8 mouse cellular contexts compared by ENCODE assay signal in genomic region chr9:124423552-124424291, GRCm38 (mm10). TPM values are rescaled to one million over a fixed set of nuclear protein-coding genes. Genes with fewer than 3 reads are reported as not detected.
DNase-seq lines count a peak whose midpoint lies in the region; ATAC-seq lines count a peak whose summit lies in the region.

No protein-coding gene starts in this region.

- H3K4me3 ChIP-seq in hindbrain, embryonic 12.5 days: peak overlapping the region; percentile 77

- peaks cover 5% of the 10 kb centered on the region for H3K27me3 ChIP-seq in hindbrain, embryonic 12.5 days

- peak overlapping the region; percentile 96 for H3K27ac ChIP-seq in hindbrain, embryonic 12.5 days

- DNase-seq in Muller cell, postnatal 12 days (ENCODE audit: inconsistent ontology term): peak; percentile 99
- DNase-seq in cerebellum, adult 9-10 months: peak; percentile 98
- peak; percentile 97 to 98 for DNase-seq in frontal cortex, postnatal 10 days (ENCODE audit: low spot score in 2 of 2)
- DNase-seq in layer of hippocampus, postnatal 14 days (ENCODE audit: low spot score in 2 of 2): peak; percentile 97 to 99
- DNase-seq in lung, postnatal 14 days: peak; percentile 97
- peak; percentile 96 for DNase-seq in retina, embryonic 14.5 days (ENCODE audit: low spot score)
- peak; percentile 98 for DNase-seq in thymus, postnatal 4 days

- no peaks in the 10 kb centered on the region for H3K36me3 ChIP-seq in hindbrain, embryonic 12.5 days

- peak overlapping the region; percentile 62 for H3K4me2 ChIP-seq in hindbrain, embryonic 12.5 days (replicated peaks)

- H3K9ac ChIP-seq in hindbrain, embryonic 12.5 days: peak overlapping the region; percentile 74

- 0 out of 2 replicates have a peak, but pooled peaks cover 3% of the 10 kb centered on the region for H3K4me1 ChIP-seq in hindbrain, embryonic 12.5 days

- H3K9me3 ChIP-seq in hindbrain, embryonic 12.5 days (replicated peaks): no peaks in the 10 kb centered on the region

- WGBS in hindbrain, embryonic 12.5 days: under 1% methylated on average over 74 of the region's 74 CpGs

- peak; percentile 77 for ATAC-seq in hindbrain, embryonic 12.5 days (ENCODE audit: low FRiP score)

RNA-seq across cellular contexts. Expression of gene Ppp2r3d, which starts 53.0 kb away (rescaled TPM):
- polyA plus RNA-seq in hindbrain, embryonic 12.5 days (2016; fragmentation: Nextera tagmentation; extraction: Ambion mirVana): 186 and 188 TPM in 2 replicates
- total RNA-seq in layer of hippocampus, postnatal 14 days (2021): 10 to 100 TPM; 90.9 to 98.3 TPM

Comparison
In these comparisons a context has a peak if more than half of its experiments do, and no peak if none do; other contexts are left out.
1. Peak in every context shown above with its lines: DNase-seq, ATAC-seq, H3K4me3 ChIP-seq and H3K27ac ChIP-seq.